Mouse (Mus musculus) lung, adult 2 months (tissue): ENCODE data around the gene Hspa12a. TPM values are rescaled to one million over a fixed set of nuclear protein-coding genes. Genes with fewer than 3 reads are reported as not detected.

ENCODE experiments used
- DNase-seq: peaks from one replicate; pipeline ENCODE4 v3.0.0; 2022
- H3K4me1 ChIP-seq: fragments of 200-500 bp; 2 replicates; pipeline ENCODE4 v1.6.1; 2011; ENCODE audit warnings: low read length; ENCODE audit not compliant: control insufficient read depth, insufficient read depth
- H3K4me3 ChIP-seq: fragments of 200-500 bp; replicated peaks from 2 replicates; pipeline ENCODE3; 2011; ENCODE audit warnings: low read depth, mild to moderate bottlenecking, control low read depth, low read length; ENCODE audit errors: extremely low read depth
- CTCF ChIP-seq: fragments of 200-500 bp; IDR thresholded peaks from 2 replicates; pipeline ENCODE4 v1.5.1; 2011; ENCODE audit warnings: mild to moderate bottlenecking, low read length, control low read depth; ENCODE audit not compliant: insufficient read depth
- POLR2A ChIP-seq: fragments of 200-500 bp; IDR thresholded peaks from 2 replicates; pipeline ENCODE4 v1.6.1; 2011; ENCODE audit warnings: low read depth, mild to moderate bottlenecking, control low read depth, low read length, borderline replicate concordance; ENCODE audit errors: extremely low read depth
- WGBS: fragments of 180-500 bp; shearing (Covaris S2); methylation state at CpG from one replicate; pipeline ENCODE4 v1.1.7; 2018; 5-methylcytosine and 5-hydroxymethylcytosine counted together
- polyA plus RNA-seq: library from polyadenylated mRNA; depleted of rRNA; stranded (reverse); fragments of >200 nt; gene quantifications from 2 replicates; pipeline ENCODE4 v1.2.3, GENCODE M21; 2012

Hspa12a gene
- polyA plus RNA-seq, 1 experiment = 12.5 TPM

GRCm38 (mm10) chr19:58810536-58810935, 132.9 kb downstream of the Hspa12a start:
- no peak for DNase-seq
- Histone ChIP-seq H3K4me1 (no peaks in the 10 kb centered on the region), H3K4me3 (no peak overlapping the region)
- TF ChIP-seq POLR2A (no peak), CTCF (no peak)
- WGBS = 81% methylated on average over 5 of the region's 5 CpGs

DNA sequence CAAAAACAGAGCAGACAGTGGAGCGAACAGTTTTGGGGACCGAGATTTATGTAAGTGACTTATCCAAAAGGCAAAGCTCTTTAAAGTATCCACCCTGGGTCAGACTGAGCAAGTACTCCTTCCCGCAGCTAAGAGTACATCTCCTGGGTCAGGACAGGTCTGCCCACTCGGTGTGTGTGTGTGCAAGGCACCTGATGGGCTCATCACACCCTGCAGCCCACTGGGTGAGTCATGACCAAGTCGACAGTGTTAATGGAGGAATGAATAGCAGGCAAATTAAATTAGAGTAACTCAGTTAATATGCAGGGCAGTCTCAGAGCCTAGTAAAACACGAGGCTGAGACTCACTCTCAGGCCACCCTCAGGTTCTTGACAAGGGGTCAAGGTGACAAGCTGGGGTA, 134.6 kb downstream of the Hspa12a start:
- Histone ChIP-seq H3K4me3 (no peak overlapping the region), H3K4me1 (no peaks in the 10 kb centered on the region)
- 81% methylated on average over 6 of the region's 6 CpGs for WGBS
- no peak for TF ChIP-seq CTCF
- TF ChIP-seq POLR2A = no peak
- no peak for DNase-seq

GRCm38 (mm10) chr19:58806364-58806763, 137.1 kb downstream of the Hspa12a start:
- TF ChIP-seq POLR2A = no peak
- peak; percentile 89 for TF ChIP-seq CTCF
- no peaks in the 10 kb centered on the region for H3K4me1 ChIP-seq
- 4% methylated on average over 3 of the region's 3 CpGs for WGBS
- no peak overlapping the region for H3K4me3 ChIP-seq
- peak; percentile 62 for DNase-seq

DNA sequence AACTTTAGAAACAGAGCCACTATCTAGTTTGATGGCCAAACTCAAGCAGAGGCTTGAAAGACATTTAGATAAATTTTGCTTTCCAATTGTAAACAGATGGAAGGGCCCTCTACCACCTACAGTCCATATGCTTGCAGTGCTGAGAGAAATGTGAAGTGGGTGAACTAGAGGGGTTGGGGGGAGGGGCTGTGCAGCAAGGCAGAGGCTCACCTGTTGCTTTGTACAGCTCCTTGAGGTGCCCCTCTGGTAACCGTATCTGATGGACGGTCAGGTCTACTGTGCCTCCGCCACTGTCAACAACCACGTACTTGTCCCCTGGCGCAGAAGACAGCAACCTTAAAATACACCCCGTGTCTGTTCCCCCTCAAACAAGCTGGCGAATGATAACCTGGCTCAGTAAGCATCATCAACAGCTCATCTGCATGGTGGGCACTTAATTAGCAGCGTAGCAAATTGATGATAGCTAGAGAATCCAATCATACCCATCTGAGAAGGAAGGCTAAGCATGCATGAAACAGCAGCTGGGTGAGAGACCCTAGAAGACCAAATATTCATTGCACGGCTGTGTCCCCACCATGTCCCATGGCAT, 138.2 kb downstream of the Hspa12a start:
- no peak for DNase-seq
- WGBS = 81% methylated on average over 9 of the region's 9 CpGs
- TF ChIP-seq POLR2A (no peak), CTCF (no peak)

GRCm38 (mm10) chr19:58795114-58795669, 148.3 kb downstream of the Hspa12a start:
- no peak for TF ChIP-seq POLR2A
- no peak for TF ChIP-seq CTCF
- no peak for DNase-seq
- H3K4me3 ChIP-seq = no peak overlapping the region
- no peaks in the 10 kb centered on the region for H3K4me1 ChIP-seq
- 78% methylated on average over 12 of the region's 12 CpGs for WGBS

More for the DNA sequence above, 138.2 kb downstream of the Hspa12a start:
- Histone ChIP-seq H3K4me1 (no peaks in the 10 kb centered on the region), H3K4me3 (no peak overlapping the region)

DNA sequence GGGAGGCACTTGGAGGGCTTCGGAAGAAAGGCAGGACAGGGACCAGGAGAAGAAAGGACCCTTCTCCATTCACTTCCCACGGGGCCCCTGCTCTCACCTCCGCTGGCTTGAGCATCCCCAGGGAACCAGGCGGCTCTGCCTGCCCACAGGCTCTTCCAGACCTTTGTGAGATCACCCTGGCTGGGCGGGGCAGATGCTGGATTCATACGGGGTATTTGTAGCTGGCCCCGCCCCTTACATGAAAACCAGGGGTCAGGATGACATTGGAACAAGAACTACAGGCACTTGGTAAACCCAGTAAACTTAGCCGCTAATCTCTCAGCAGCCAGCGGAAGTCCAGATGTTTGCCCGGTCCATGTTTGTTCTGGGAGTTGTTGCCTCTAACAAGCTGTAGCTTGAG, 149.2 kb downstream of the Hspa12a start, which contains the start of gene 1700019N19Rik:
Gene 1700019N19Rik (minus strand): TSS at position 178 of the 400 bp plus-strand sequence.
- Histone ChIP-seq H3K4me1 (no peaks in the 10 kb centered on the region), H3K4me3 (no peak within 1 kb of the TSS)
- no peak for TF ChIP-seq CTCF
- TF ChIP-seq POLR2A = no peak
- WGBS = 44% methylated on average over 10 of the region's 10 CpGs
- no peak for DNase-seq

DNA sequence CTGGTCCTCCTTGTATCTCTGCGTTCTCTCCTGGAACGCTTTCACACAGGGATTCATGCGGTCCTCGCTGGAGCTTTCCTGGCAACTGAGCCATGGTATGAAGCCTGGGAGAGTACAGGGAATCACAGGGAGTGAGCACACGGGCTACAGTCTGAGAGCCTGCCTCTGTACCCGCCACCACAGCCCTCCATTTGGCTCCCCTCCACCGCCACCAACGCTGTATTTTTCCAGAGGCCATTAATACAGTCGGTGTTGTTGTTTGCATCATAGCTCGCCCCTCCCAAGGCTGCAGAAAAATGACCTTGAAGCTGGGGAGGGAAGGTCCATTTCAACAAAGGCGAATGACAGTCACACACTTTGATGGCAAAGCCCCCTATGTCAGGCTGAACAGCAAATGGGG, 154.3 kb downstream of the Hspa12a start:
- TF ChIP-seq POLR2A (no peak), CTCF (no peak)
- DNase-seq = no peak
- 68% methylated on average over 11 of the region's 11 CpGs for WGBS
- Histone ChIP-seq H3K4me1 (no peaks in the 10 kb centered on the region), H3K4me3 (no peak overlapping the region)

DNA sequence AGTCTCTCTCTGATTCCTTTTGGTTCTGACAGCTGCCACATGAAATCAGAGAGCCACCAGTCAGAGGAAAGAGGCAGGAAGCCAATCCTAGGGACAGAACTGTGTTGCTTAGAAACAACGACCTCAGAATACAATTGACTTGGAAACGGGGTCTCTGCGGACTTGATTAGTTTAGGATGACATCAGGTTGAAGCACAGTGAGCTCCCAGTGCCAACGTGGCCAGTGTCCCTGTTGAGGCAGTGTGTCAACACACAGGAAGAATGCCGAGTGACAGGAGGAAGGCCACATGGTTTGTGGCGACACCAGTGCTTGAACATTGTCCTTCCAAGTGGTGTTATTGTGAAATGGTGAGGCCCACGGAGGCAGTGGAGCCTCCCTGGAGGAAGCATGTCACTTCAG, 159.5 kb downstream of the Hspa12a start:
- no peak for DNase-seq
- WGBS = 13% methylated on average over 7 of the region's 7 CpGs
- Histone ChIP-seq H3K4me1 (no peaks in the 10 kb centered on the region), H3K4me3 (no peak overlapping the region)
- no peak for TF ChIP-seq POLR2A
- no peak for TF ChIP-seq CTCF

- Histone ChIP-seq H3K4me1 (no peaks in the 10 kb centered on the region), H3K4me3 (no peak overlapping the region)
- no peak for DNase-seq
- no peak for TF ChIP-seq CTCF
- no peak for TF ChIP-seq POLR2A
- 74% methylated on average over 4 of the region's 4 CpGs for WGBS
Observed at GRCm38 (mm10) chr19:58781566-58781965, 161.9 kb downstream of the Hspa12a start.

- H3K4me1 ChIP-seq = no peaks in the 10 kb centered on the region
Observed at GRCm38 (mm10) chr19:58776461-58776860, 167.0 kb downstream of the Hspa12a start.

More at GRCm38 (mm10) chr19:58776461-58776860, 167.0 kb downstream of the Hspa12a start:
- no peak for TF ChIP-seq CTCF
- TF ChIP-seq POLR2A = no peak
- DNase-seq = no peak
- H3K4me3 ChIP-seq = no peak overlapping the region
- 45% methylated on average over 5 of the region's 5 CpGs for WGBS
